Mouse (Mus musculus) right cerebral cortex, postnatal 10 days (tissue): Measurements from ENCODE around the gene Epha5.

Experiments used
- DNase-seq, 2 experiments: peaks; one replicate each; pipeline ENCODE4 v3.0.0; 2021; ENCODE audit warnings: low spot score in 2 of 2

Epha5 gene

GRCm38 (mm10) chr5:84417062-84417879, at the start of gene Epha5:
Epha5 (minus strand) TSS chr5:84417382.
- DNase-seq, result peak; percentile 93 to 94

- no peak for DNase-seq
These were observed 39.0 kb upstream of the Epha5 start for GRCm38 (mm10) chr5:84456216-84456615.

GRCm38 (mm10) chr5:84454641-84455040, 37.5 kb upstream of the Epha5 start:
- DNase-seq, result no peak

GRCm38 (mm10) chr5:84453839-84454238, 36.7 kb upstream of the Epha5 start:
- DNase-seq, result no peak

GRCm38 (mm10) chr5:84440232-84440631, 23.1 kb upstream of the Epha5 start:
- DNase-seq, result peak in 1 of 2 experiments; percentile 58

- peak; percentile 43 to 54 for DNase-seq
These were observed 991 bp downstream of the Epha5 start for GRCm38 (mm10) chr5:84415961-84416821.

- peak; percentile 53 to 67 for DNase-seq
These were observed 2.2 kb downstream of the Epha5 start for GRCm38 (mm10) chr5:84414931-84415431.

GRCm38 (mm10) chr5:84413026-84413425, 4.2 kb downstream of the Epha5 start:
- no peak for DNase-seq

GRCm38 (mm10) chr5:84408370-84408769, 8.8 kb downstream of the Epha5 start:
- peak in 1 of 2 experiments; percentile 24 for DNase-seq

- DNase-seq, result no peak
These were observed 20.1 kb downstream of the Epha5 start for GRCm38 (mm10) chr5:84397085-84397484.

GRCm38 (mm10) chr5:84365334-84365733, 51.8 kb downstream of the Epha5 start:
- no peak for DNase-seq

- DNase-seq, result no peak
These were observed 57.8 kb downstream of the Epha5 start for GRCm38 (mm10) chr5:84359430-84359829.

- no peak for DNase-seq
These were observed 64.1 kb downstream of the Epha5 start for GRCm38 (mm10) chr5:84353069-84353468.

- DNase-seq, result no peak
These were observed 70.3 kb downstream of the Epha5 start for GRCm38 (mm10) chr5:84346728-84347499.

- DNase-seq, result no peak
These were observed 81.2 kb downstream of the Epha5 start for GRCm38 (mm10) chr5:84335834-84336465.

GRCm38 (mm10) chr5:84334481-84334880, 82.7 kb downstream of the Epha5 start:
- DNase-seq, result no peak

- no peak for DNase-seq
These were observed 85.6 kb downstream of the Epha5 start for GRCm38 (mm10) chr5:84331631-84332030.

- no peak for DNase-seq
These were observed 96.6 kb downstream of the Epha5 start for GRCm38 (mm10) chr5:84320553-84320952.

- DNase-seq, result no peak
These were observed 97.0 kb downstream of the Epha5 start for GRCm38 (mm10) chr5:84320138-84320537.

GRCm38 (mm10) chr5:84318814-84319340, 98.3 kb downstream of the Epha5 start:
- DNase-seq, result no peak

GRCm38 (mm10) chr5:84317839-84318238, 99.3 kb downstream of the Epha5 start:
- DNase-seq, result no peak
